21 mouse cellular contexts compared by ENCODE assay signal in genomic region chr4:120521761-120522160, GRCm38 (mm10). TPM values are rescaled to one million over a fixed set of nuclear protein-coding genes. Genes with fewer than 3 reads are reported as not detected.
"Had no signal": no experiment of that assay in that cellular context is flagged by ENCODE, and none has a peak within 500 bp of the region (broad histone marks: within the 10 kb centered on the region; RNA-seq: fewer than 3 reads in every experiment).

No protein-coding gene starts in this region.

- H3K9me3 ChIP-seq: neural tube, embryonic 13.5 days; neural tube, embryonic 15.5 days; stomach, embryonic 15.5 days had no signal

- H3K27me3 ChIP-seq: neural tube, embryonic 13.5 days; neural tube, embryonic 15.5 days; stomach, embryonic 15.5 days had no signal

- H3K4me2 ChIP-seq: neural tube, embryonic 13.5 days; neural tube, embryonic 15.5 days; stomach, embryonic 15.5 days had no signal

- H3K4me1 ChIP-seq: neural tube, embryonic 13.5 days; neural tube, embryonic 15.5 days; stomach, embryonic 15.5 days had no signal

- H3K27ac ChIP-seq: neural tube, embryonic 13.5 days; neural tube, embryonic 15.5 days; stomach, embryonic 15.5 days; stomach, postnatal 0 days had no signal

- DNase-seq: retina, postnatal 1 day; right cerebral cortex, adult 18-20 months; right cerebral cortex, postnatal 14 days; right cerebral cortex, postnatal 25 days; right cerebral cortex, postnatal 4 days; spleen, adult 18-20 months; thymus, adult 18-20 months; thymus, adult 2 months; thymus, postnatal 14 days; thymus, postnatal 25 days; thymus, postnatal 36 days; thymus, postnatal 4 days had no signal

- H3K4me3 ChIP-seq: neural tube, embryonic 13.5 days; neural tube, embryonic 15.5 days; stomach, embryonic 15.5 days had no signal

- H3K9ac ChIP-seq: neural tube, embryonic 13.5 days; neural tube, embryonic 15.5 days; stomach, embryonic 15.5 days had no signal

RNA-seq across cellular contexts. Expression of gene Slfnl1, which starts 10.3 kb away (rescaled TPM):
- polyA plus RNA-seq: neural tube, embryonic 13.5 days; neural tube, embryonic 15.5 days; small intestine, adult 2 months; spleen, adult 2 months; stomach, embryonic 14.5 days; stomach, embryonic 15.5 days; stomach, embryonic 16.5 days; stomach, postnatal 0 days; thymus, postnatal 0 days had no signal
